Mouse (Mus musculus): ENCODE results near the gene Ascc1. TPM values are rescaled to one million over a fixed set of nuclear protein-coding genes. Genes with fewer than 3 reads are reported as not detected.
A peak's percentile ranks its signal among the peaks of the same experiment; 100 is the strongest.

Gene Ascc1
- polyA plus RNA-seq (2015; fragmentation: Nextera tagmentation; extraction: Ambion mirVana): 41.9 and 44.1 TPM in 2 replicates

- Histone ChIP-seq H3K4me1 (ENCODE audit: control insufficient read depth, insufficient read depth, low read length) (peaks cover 19% of the 10 kb centered on the region), H3K9me3 (replicated peaks; ENCODE audit: control insufficient read depth, low read length) (no peaks in the 10 kb centered on the region), H3K36me3 (ENCODE audit: control insufficient read depth, insufficient read depth) (peaks cover 11% of the 10 kb centered on the region), H3K27ac (ENCODE audit: low read length) (peak within 1 kb of the TSS; percentile 100), H3K4me2 (ENCODE audit: low read depth, low read length) (peak within 1 kb of the TSS; percentile 87), H3K27me3 (ENCODE audit: control insufficient read depth, insufficient read depth, low read length) (no peaks in the 10 kb centered on the region), H3K4me3 (ENCODE audit: low read length) (peak within 1 kb of the TSS; percentile 89), H3K9ac (ENCODE audit: low read length) (peak within 1 kb of the TSS; percentile 90)
- WGBS: under 1% methylated on average over 51 of the region's 51 CpGs
- peak; percentile 97 for ATAC-seq (replicated peaks; ENCODE audit: extremely low read depth, insufficient read depth, low FRiP score)
These were observed at the start of gene Ascc1, which contains the start of gene Anapc16 for GRCm38 (mm10) chr10:60002673-60003212. TSS of gene Ascc1 (plus strand) at chr10:60002805. TSS of gene Anapc16 (minus strand) at chr10:60003135.

GRCm38 (mm10) chr10:59953564-59954039 is 49.0 kb upstream of the Ascc1 start:
- H3K4me1 ChIP-seq (ENCODE audit: control insufficient read depth, insufficient read depth, low read length): peaks cover 39% of the 10 kb centered on the region
- H3K9me3 ChIP-seq (replicated peaks; ENCODE audit: control insufficient read depth, low read length): no peaks in the 10 kb centered on the region
- H3K27me3 ChIP-seq (ENCODE audit: control insufficient read depth, insufficient read depth, low read length): no peaks in the 10 kb centered on the region; the same call in 1 of the 2 replicates
- H3K4me3 ChIP-seq (ENCODE audit: low read length): no peak overlapping the region
- no peaks in the 10 kb centered on the region for H3K36me3 ChIP-seq (ENCODE audit: control insufficient read depth, insufficient read depth)
- no peak for ATAC-seq (replicated peaks; ENCODE audit: extremely low read depth, insufficient read depth, low FRiP score)
- peak overlapping the region; percentile 25; the same call in 1 of the 2 replicates for H3K27ac ChIP-seq (ENCODE audit: low read length)
- H3K9ac ChIP-seq (ENCODE audit: low read length): no peak overlapping the region
- WGBS: 13% methylated on average over 7 of the region's 7 CpGs
- no peak overlapping the region for H3K4me2 ChIP-seq (ENCODE audit: low read depth, low read length)

GRCm38 (mm10) chr10:59956681-59957080 is 45.9 kb upstream of the Ascc1 start:
- no peak overlapping the region for H3K27ac ChIP-seq (ENCODE audit: low read length)
- no peak overlapping the region for H3K9ac ChIP-seq (ENCODE audit: low read length)
- no peak for ATAC-seq (replicated peaks; ENCODE audit: extremely low read depth, insufficient read depth, low FRiP score)
- peaks cover 19% of the 10 kb centered on the region for H3K4me1 ChIP-seq (ENCODE audit: control insufficient read depth, insufficient read depth, low read length)
- 75% methylated on average over 5 of the region's 5 CpGs for WGBS
- H3K36me3 ChIP-seq (ENCODE audit: control insufficient read depth, insufficient read depth): no peaks in the 10 kb centered on the region
- H3K27me3 ChIP-seq (ENCODE audit: control insufficient read depth, insufficient read depth, low read length): no peaks in the 10 kb centered on the region; the same call in 1 of the 2 replicates
- H3K4me3 ChIP-seq (ENCODE audit: low read length): no peak overlapping the region
- H3K4me2 ChIP-seq (ENCODE audit: low read depth, low read length): no peak overlapping the region
- H3K9me3 ChIP-seq (replicated peaks; ENCODE audit: control insufficient read depth, low read length): no peaks in the 10 kb centered on the region

DNA sequence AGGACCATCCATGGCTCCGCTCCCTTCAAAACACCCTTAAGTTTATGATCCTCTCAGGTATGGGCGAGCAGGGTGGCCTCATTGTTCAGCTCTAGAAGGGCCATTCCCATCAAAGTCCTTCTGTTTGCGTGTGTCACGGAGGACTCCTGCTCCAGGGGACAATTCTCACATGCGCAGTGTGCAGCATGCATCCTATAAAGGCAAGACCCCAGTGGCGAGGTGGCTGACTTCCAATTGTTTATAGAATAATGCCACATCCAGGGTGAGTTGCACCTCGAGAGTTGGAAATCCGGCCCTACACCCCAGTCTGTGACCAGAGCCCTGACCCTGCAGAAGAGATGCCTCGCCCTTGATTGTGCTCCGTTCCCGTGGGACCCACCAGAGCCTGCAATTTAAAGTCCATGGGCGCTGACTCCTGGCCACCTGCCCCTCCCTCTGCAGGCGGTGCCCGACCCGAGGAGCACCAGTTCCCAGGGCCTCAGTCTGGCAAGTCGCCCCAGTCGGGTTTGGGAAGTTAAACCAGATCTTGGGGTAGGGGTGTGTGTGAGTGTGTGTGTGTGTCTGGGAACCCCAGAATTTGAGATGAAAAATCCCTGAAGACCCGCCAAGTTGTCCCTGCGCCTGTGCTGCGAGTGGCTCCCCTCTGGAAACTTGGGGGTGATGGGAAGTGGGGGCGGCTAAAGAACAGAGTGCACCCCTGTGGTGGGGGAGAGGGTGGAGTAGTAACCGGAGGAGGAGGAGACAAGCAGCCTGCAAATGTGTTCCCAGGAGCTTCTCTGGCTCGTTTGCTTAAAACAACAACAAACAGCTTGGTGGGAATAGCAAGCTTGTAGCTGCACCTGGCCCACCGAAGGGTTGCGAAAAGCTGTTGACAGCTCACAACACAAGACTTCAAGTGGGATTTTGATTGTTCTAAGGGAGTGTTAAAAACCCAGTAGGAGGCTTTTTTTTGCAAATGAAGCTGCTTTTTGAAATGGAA is 45.1 kb upstream of the Ascc1 start:
- WGBS: 33% methylated on average over 25 of the region's 25 CpGs
- Histone ChIP-seq H3K9ac (ENCODE audit: low read length) (peak overlapping the region; percentile 53; the same call in 1 of the 2 replicates), H3K4me3 (ENCODE audit: low read length) (no peak overlapping the region)

DNA sequence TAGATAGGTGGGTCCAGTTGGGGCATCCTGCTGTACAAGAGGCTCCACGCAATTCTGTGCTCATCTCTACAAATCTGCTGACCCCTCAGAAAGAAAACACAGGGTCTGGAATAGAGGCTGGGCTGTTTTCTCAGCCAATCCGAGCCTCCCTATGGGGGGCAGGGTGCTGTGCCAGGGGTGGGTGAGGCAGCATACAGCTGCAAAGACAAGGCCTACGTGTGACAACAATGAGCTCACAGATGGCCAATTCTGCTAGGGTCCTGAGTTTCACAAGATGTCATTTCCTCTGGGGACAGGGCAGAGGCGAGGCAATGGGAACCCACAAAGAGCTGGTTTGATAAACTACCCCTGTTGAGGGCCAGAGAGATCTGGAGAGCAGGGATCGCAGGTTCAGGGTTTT is 44.1 kb upstream of the Ascc1 start:
- 61% methylated on average over 5 of the region's 5 CpGs for WGBS
- no peaks in the 10 kb centered on the region; the same call in 1 of the 2 replicates for H3K27me3 ChIP-seq (ENCODE audit: control insufficient read depth, insufficient read depth, low read length)

More for the DNA sequence above, 45.1 kb upstream of the Ascc1 start:
- H3K4me1 ChIP-seq (ENCODE audit: control insufficient read depth, insufficient read depth, low read length): peaks cover 19% of the 10 kb centered on the region
- H3K9me3 ChIP-seq (replicated peaks; ENCODE audit: control insufficient read depth, low read length): no peaks in the 10 kb centered on the region
- peak overlapping the region; percentile 26 for H3K4me2 ChIP-seq (ENCODE audit: low read depth, low read length)
- H3K27ac ChIP-seq (ENCODE audit: low read length): peak overlapping the region; percentile 40; the same call in 1 of the 2 replicates
- no peak for ATAC-seq (replicated peaks; ENCODE audit: extremely low read depth, insufficient read depth, low FRiP score)
- no peaks in the 10 kb centered on the region; the same call in 1 of the 2 replicates for H3K27me3 ChIP-seq (ENCODE audit: control insufficient read depth, insufficient read depth, low read length)
- no peaks in the 10 kb centered on the region for H3K36me3 ChIP-seq (ENCODE audit: control insufficient read depth, insufficient read depth)

GRCm38 (mm10) chr10:59959517-59959916 is 43.1 kb upstream of the Ascc1 start:
- no peaks in the 10 kb centered on the region for H3K36me3 ChIP-seq (ENCODE audit: control insufficient read depth, insufficient read depth)
- 75% methylated on average over 12 of the region's 12 CpGs for WGBS
- no peak overlapping the region for H3K27ac ChIP-seq (ENCODE audit: low read length)
- no peak overlapping the region for H3K9ac ChIP-seq (ENCODE audit: low read length)
- H3K4me3 ChIP-seq (ENCODE audit: low read length): no peak overlapping the region
- peaks cover 23% of the 10 kb centered on the region for H3K4me1 ChIP-seq (ENCODE audit: control insufficient read depth, insufficient read depth, low read length)
- H3K27me3 ChIP-seq (ENCODE audit: control insufficient read depth, insufficient read depth, low read length): no peaks in the 10 kb centered on the region; the same call in 1 of the 2 replicates
- no peaks in the 10 kb centered on the region for H3K9me3 ChIP-seq (replicated peaks; ENCODE audit: control insufficient read depth, low read length)
- no peak for ATAC-seq (replicated peaks; ENCODE audit: extremely low read depth, insufficient read depth, low FRiP score)
- no peak overlapping the region for H3K4me2 ChIP-seq (ENCODE audit: low read depth, low read length)

More for the DNA sequence above, 44.1 kb upstream of the Ascc1 start:
- no peak overlapping the region for H3K4me3 ChIP-seq (ENCODE audit: low read length)
- H3K36me3 ChIP-seq (ENCODE audit: control insufficient read depth, insufficient read depth): no peaks in the 10 kb centered on the region
- H3K9me3 ChIP-seq (replicated peaks; ENCODE audit: control insufficient read depth, low read length): no peaks in the 10 kb centered on the region
- H3K9ac ChIP-seq (ENCODE audit: low read length): peak overlapping the region; percentile 38; the same call in 1 of the 2 replicates
- peaks cover 17% of the 10 kb centered on the region for H3K4me1 ChIP-seq (ENCODE audit: control insufficient read depth, insufficient read depth, low read length)
- peak overlapping the region; percentile 40; the same call in 1 of the 2 replicates for H3K27ac ChIP-seq (ENCODE audit: low read length)
- H3K4me2 ChIP-seq (ENCODE audit: low read depth, low read length): no peak overlapping the region
- no peak for ATAC-seq (replicated peaks; ENCODE audit: extremely low read depth, insufficient read depth, low FRiP score)

DNA sequence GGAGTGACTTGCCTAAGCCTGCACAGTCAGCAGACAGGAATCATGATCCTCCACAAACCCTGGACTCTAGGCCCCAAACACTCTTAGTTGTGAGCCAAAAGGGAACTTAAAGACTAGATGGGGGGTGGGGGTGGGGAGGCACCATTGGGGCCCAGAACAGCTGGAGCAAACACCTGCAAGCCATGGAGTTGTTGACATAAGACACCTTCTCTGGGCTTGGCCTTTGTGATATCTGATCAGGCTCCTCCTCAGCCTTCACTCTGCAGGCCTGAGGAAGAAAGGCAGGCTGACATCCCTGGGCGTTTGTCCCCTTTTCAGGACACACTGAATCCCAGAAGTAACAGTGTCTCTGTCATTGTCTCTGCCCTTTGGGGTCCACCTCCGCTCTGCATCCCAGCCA is 39.0 kb upstream of the Ascc1 start:
- 86% methylated on average over 2 of the region's 2 CpGs for WGBS
- H3K9me3 ChIP-seq (replicated peaks; ENCODE audit: control insufficient read depth, low read length): no peaks in the 10 kb centered on the region
- H3K27ac ChIP-seq (ENCODE audit: low read length): peak overlapping the region; percentile 89
- H3K4me1 ChIP-seq (ENCODE audit: control insufficient read depth, insufficient read depth, low read length): peaks cover 31% of the 10 kb centered on the region
- H3K4me3 ChIP-seq (ENCODE audit: low read length): no peak overlapping the region
- no peak overlapping the region for H3K4me2 ChIP-seq (ENCODE audit: low read depth, low read length)
- no peaks in the 10 kb centered on the region for H3K27me3 ChIP-seq (ENCODE audit: control insufficient read depth, insufficient read depth, low read length)
- no peaks in the 10 kb centered on the region for H3K36me3 ChIP-seq (ENCODE audit: control insufficient read depth, insufficient read depth)
- no peak for ATAC-seq (replicated peaks; ENCODE audit: extremely low read depth, insufficient read depth, low FRiP score)
- no peak overlapping the region for H3K9ac ChIP-seq (ENCODE audit: low read length)

DNA sequence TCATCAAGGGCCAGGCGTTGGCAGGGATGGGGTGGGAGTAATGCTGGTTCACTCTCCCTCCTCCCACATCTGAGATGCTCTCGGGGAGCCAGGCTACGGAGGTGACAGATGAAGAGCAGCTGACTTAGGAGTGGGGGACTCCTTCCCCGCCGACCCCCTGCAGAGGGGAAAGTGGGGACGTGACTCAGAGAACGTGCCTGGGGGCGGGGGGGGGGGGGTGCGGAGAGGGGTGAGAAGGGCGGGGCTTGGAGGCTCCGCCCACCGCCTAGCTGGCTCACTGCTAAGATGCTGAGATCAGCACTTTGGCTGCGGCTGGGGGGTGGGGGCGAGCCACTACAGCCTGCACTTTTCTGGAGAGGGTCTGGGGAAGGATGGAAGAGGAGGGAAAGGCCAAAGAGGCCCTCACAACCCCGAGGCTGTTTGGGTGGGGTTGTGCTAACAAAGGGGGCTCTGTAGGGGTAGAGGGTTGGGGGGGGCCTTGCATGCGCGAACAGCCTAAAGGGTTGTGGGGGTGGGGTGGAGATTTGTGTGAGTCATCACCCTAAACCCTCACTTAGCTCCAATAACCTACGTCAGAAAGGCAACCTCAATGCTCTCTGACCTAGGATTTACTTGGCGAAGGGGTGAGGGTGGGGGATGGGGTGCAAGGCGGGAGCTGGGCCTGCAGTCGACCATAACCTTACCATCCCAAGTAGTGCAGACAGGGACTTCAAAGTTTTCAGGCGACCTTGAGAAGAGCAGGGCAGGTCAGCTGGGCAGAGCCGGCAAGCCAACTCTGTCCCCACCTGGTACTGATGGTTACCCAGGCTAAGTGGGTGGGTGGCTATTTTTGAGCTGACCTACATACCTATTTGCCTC is 37.9 kb upstream of the Ascc1 start:
- Histone ChIP-seq H3K9me3 (replicated peaks; ENCODE audit: control insufficient read depth, low read length) (no peaks in the 10 kb centered on the region), H3K27me3 (ENCODE audit: control insufficient read depth, insufficient read depth, low read length) (no peaks in the 10 kb centered on the region), H3K9ac (ENCODE audit: low read length) (peak overlapping the region; percentile 61), H3K4me2 (ENCODE audit: low read depth, low read length) (peak overlapping the region; percentile 57), H3K4me1 (ENCODE audit: control insufficient read depth, insufficient read depth, low read length) (peaks cover 35% of the 10 kb centered on the region), H3K27ac (ENCODE audit: low read length) (peak overlapping the region; percentile 89), H3K4me3 (ENCODE audit: low read length) (peak overlapping the region; percentile 18; the same call in 1 of the 2 replicates), H3K36me3 (ENCODE audit: control insufficient read depth, insufficient read depth) (no peaks in the 10 kb centered on the region)
- WGBS: 12% methylated on average over 20 of the region's 23 CpGs
- ATAC-seq (replicated peaks; ENCODE audit: extremely low read depth, insufficient read depth, low FRiP score): peak; percentile 64
